Mouse (Mus musculus) cortical plate, adult 2 months (tissue): ENCODE data around the gene Nlrc3. TPM values are rescaled to one million over a fixed set of nuclear protein-coding genes. Genes with fewer than 3 reads are reported as not detected.

ENCODE experiments used
- H3K27ac ChIP-seq: fragments of 200-500 bp; 2 replicates; pipeline ENCODE4 v1.5.1; 2012; ENCODE audit warnings: low read length, control low read depth, inconsistent platforms; ENCODE audit not compliant: insufficient read depth
- H3K4me1 ChIP-seq: fragments of 200-500 bp; 2 replicates; pipeline ENCODE4 v1.6.1; 2011; ENCODE audit warnings: low read length; ENCODE audit not compliant: control insufficient read depth, insufficient read depth
- H3K4me3 ChIP-seq: fragments of 200-500 bp; 2 replicates; pipeline ENCODE4 v1.5.1; 2011; ENCODE audit warnings: mild to moderate bottlenecking, low read length, control low read depth; ENCODE audit not compliant: insufficient read depth
- CTCF ChIP-seq: fragments of 200-500 bp; IDR thresholded peaks from 2 replicates; pipeline ENCODE4 v1.5.1; 2011; ENCODE audit warnings: mild to moderate bottlenecking, control low read depth, low read length; ENCODE audit not compliant: insufficient read depth; ENCODE audit errors: extremely low read depth
- POLR2A ChIP-seq: fragments of 200-500 bp; IDR thresholded peaks from 2 replicates; pipeline ENCODE4 v1.6.1; 2011; ENCODE audit warnings: mild to moderate bottlenecking, low read length, control low read depth; ENCODE audit not compliant: insufficient read depth; ENCODE audit errors: extremely low read depth
- polyA plus RNA-seq: library from polyadenylated mRNA; depleted of rRNA; stranded (reverse); fragments of >200 nt; gene quantifications from 2 replicates; pipeline ENCODE4 v1.2.3, GENCODE M21; 2012

Nlrc3 gene
- polyA plus RNA-seq, 1 experiment: 0.92 TPM

DNA sequence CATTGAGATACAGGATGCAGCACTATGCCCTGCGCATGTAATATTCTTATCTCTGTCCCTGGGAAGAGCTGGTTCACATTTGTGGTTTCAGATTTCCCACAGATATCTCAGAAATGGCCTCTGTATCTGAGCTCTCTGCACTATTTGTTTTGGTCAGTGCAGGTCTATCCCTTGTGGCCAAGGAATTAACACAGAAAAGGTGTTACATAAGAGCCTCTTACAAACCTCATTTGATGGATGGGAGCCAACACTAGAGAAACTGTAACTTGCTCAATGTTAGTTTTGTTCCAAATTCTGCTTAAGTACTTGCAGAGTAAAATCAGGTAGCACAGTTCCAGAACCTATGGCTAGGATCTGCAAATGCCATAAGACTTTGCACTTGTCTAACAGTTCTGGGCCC lies 42.3 kb downstream of the Nlrc3 start:
- H3K4me1 ChIP-seq: no peaks in the 10 kb centered on the region

GRCm38 (mm10) chr16:3933536-3933935 lies 42.9 kb downstream of the Nlrc3 start:
- Histone ChIP-seq H3K4me1 (no peaks in the 10 kb centered on the region), H3K27ac (no peak overlapping the region), H3K4me3 (no peak overlapping the region)
- TF ChIP-seq CTCF (no peak), POLR2A (no peak)

More for the DNA sequence above, 42.3 kb downstream of the Nlrc3 start:
- Histone ChIP-seq H3K27ac (no peak overlapping the region), H3K4me3 (no peak overlapping the region)
- TF ChIP-seq CTCF (no peak), POLR2A (no peak)

- H3K4me3 ChIP-seq: no peak overlapping the region
- TF ChIP-seq CTCF (no peak), POLR2A (no peak)
- H3K4me1 ChIP-seq: no peaks in the 10 kb centered on the region
- H3K27ac ChIP-seq: no peak overlapping the region
Measured at GRCm38 (mm10) chr16:3929151-3929550, 47.3 kb downstream of the Nlrc3 start.

- Histone ChIP-seq H3K4me3 (no peak overlapping the region), H3K27ac (no peak overlapping the region), H3K4me1 (no peaks in the 10 kb centered on the region)
- TF ChIP-seq POLR2A (no peak), CTCF (no peak)
Measured at GRCm38 (mm10) chr16:3928582-3928981, 47.9 kb downstream of the Nlrc3 start.

DNA sequence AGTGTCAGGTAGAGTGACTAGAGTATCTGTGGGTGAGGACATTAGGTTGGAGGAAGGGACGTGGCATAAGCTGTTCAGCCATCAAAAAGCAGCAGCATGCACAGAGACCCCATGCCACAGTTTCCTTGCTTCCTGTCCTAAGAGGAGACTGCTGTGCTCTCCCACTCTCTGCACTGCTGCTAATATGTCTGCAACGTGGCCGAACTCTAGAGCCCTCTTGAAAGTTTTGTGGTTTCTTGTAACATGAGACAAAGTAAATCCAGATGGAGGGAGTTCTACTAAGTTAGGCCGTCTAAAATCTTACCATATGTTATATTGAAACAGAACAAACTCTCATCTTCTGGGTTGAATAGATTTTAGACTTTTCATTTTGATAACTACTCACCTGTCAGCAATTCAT lies 52.5 kb downstream of the Nlrc3 start:
- no peak overlapping the region for H3K4me3 ChIP-seq
- TF ChIP-seq POLR2A: no peak
- TF ChIP-seq CTCF: no peak
- H3K27ac ChIP-seq: no peak overlapping the region
- H3K4me1 ChIP-seq: no peaks in the 10 kb centered on the region

DNA sequence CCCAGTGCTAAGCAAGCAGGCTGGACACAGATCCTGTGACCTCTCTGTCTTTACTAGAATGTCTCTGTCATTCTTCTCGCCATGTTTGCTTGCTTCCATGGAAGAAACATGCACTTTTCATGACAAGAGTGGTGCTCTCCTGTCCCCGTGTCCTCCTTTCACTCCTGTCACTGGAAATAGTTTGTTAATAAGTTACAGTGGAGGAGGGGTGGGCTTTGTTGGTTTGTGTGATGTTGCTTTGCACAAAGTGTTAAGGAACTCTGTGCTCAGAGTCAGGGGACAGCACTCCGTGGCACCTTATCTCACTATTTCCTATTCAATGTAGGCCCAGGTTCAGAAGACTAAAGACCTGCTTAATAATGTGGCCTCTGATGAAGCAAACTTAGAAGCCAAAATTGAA lies 52.9 kb downstream of the Nlrc3 start:
- TF ChIP-seq CTCF (no peak), POLR2A (no peak)

DNA sequence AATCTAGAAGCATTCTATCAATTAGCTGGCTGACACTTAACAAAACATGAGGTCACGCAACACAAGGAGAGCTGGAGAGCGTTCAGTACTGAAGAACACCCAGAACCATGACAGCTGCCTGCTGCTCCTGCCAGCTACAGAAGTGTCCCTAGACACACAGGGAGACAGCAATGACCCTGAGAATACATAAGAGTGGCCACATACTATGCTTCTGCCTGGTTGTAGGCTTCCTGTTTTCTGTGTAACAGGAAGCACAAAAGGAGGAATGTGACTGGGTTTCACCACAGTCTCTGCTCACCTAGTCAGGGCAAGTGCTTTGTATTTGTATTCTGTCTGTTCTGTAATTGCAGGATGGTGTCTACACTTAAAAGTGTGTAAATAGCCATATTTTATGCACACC lies 55.7 kb downstream of the Nlrc3 start:
- Histone ChIP-seq H3K4me1 (no peaks in the 10 kb centered on the region), H3K27ac (no peak overlapping the region), H3K4me3 (no peak overlapping the region)
- TF ChIP-seq POLR2A (no peak), CTCF (no peak)

More for the DNA sequence above, 52.9 kb downstream of the Nlrc3 start:
- Histone ChIP-seq H3K4me3 (no peak overlapping the region), H3K4me1 (no peaks in the 10 kb centered on the region), H3K27ac (no peak overlapping the region)

GRCm38 (mm10) chr16:3909118-3909517 lies 67.3 kb downstream of the Nlrc3 start:
- Histone ChIP-seq H3K4me3 (peak overlapping the region; percentile 75), H3K27ac (no peak overlapping the region), H3K4me1 (no peaks in the 10 kb centered on the region; the same call in 1 of the 2 replicates)
- no peak for TF ChIP-seq CTCF
- no peak for TF ChIP-seq POLR2A

- Histone ChIP-seq H3K27ac (peak within 1 kb of the TSS; percentile 53), H3K4me3 (peak within 1 kb of the TSS; percentile 75), H3K4me1 (no peaks in the 10 kb centered on the region; the same call in 1 of the 2 replicates)
- TF ChIP-seq POLR2A (peak; percentile 75), CTCF (peak; percentile 42)
Measured at GRCm38 (mm10) chr16:3908537-3909111, 67.8 kb downstream of the Nlrc3 start, which contains the start of the genes 1700037C18Rik and Cluap1. Gene 1700037C18Rik, minus strand, starts transcription at chr16:3908689. Gene Cluap1, plus strand, starts transcription at chr16:3908801.

GRCm38 (mm10) chr16:3907471-3907870 lies 69.0 kb downstream of the Nlrc3 start:
- no peaks in the 10 kb centered on the region; the same call in 1 of the 2 replicates for H3K4me1 ChIP-seq
- H3K27ac ChIP-seq: no peak overlapping the region
- no peak overlapping the region; the same call in 1 of the 2 replicates for H3K4me3 ChIP-seq
- TF ChIP-seq POLR2A (no peak), CTCF (no peak)
